Mouse (Mus musculus) stomach, postnatal 0 days (tissue): ENCODE measurements around the gene Cyb5rl. TPM values are rescaled to one million over a fixed set of nuclear protein-coding genes. Genes with fewer than 3 reads are reported as not detected.

Experiments used
- ATAC-seq: fragments of 200-750 bp; cut with Nextera tagmentation; 2 replicates; pipeline ENCODE4 v1.8.0; 2017; ENCODE audit not compliant: low FRiP score, low TSS enrichment
- DNase-seq: peaks from one replicate; pipeline ENCODE4 v3.0.0-alpha.2; 2016; ENCODE audit warnings: low spot score
- H3K27ac ChIP-seq: fragments of 300-500 bp; sonication (generic); replicated peaks from 2 replicates; pipeline ENCODE4 v1.5.1; 2014; ENCODE audit warnings: mild to moderate bottlenecking, control low read depth
- H3K27me3 ChIP-seq: fragments of 300-500 bp; sonication (generic); 2 replicates; pipeline ENCODE4 v1.6.1; 2014; ENCODE audit warnings: low read length; ENCODE audit not compliant: control insufficient read depth, insufficient read depth
- H3K36me3 ChIP-seq: fragments of 300-500 bp; sonication (generic); 2 replicates; pipeline ENCODE4 v1.6.1; 2014; ENCODE audit warnings: low read length, mixed read lengths; ENCODE audit not compliant: control insufficient read depth, insufficient read depth
- H3K4me1 ChIP-seq: fragments of 300-500 bp; sonication (generic); replicated peaks from 2 replicates; pipeline ENCODE4 v1.6.1; 2014; ENCODE audit warnings: antibody characterized with exemption; ENCODE audit not compliant: control insufficient read depth, insufficient read depth
- H3K4me2 ChIP-seq: fragments of 300-500 bp; sonication (generic); replicated peaks from 2 replicates; pipeline ENCODE4 v1.6.1; 2014; ENCODE audit warnings: low read depth, mild to moderate bottlenecking, control low read depth, moderate library complexity
- H3K4me3 ChIP-seq: fragments of 300-500 bp; sonication (generic); 2 replicates; pipeline ENCODE4 v1.5.1; 2014; ENCODE audit warnings: low read depth, low read length, control low read depth
- H3K9ac ChIP-seq: fragments of 300-500 bp; sonication (generic); 2 replicates; pipeline ENCODE4 v1.6.1; 2014; ENCODE audit warnings: mild to moderate bottlenecking, low read length, control low read depth, mixed read lengths
- H3K9me3 ChIP-seq: fragments of 300-500 bp; sonication (generic); 2 replicates; pipeline ENCODE4 v1.6.1; 2016; ENCODE audit warnings: low read length; ENCODE audit not compliant: control insufficient read depth
- CTCF ChIP-seq: IDR thresholded peaks from 2 replicates; pipeline ENCODE4 v1.5.1; 2016; ENCODE audit warnings: antibody characterized with exemption, low read depth, mild to moderate bottlenecking, moderate library complexity
- EP300 ChIP-seq: optimal IDR thresholded peaks from 2 replicates; pipeline ENCODE3; 2016; ENCODE audit warnings: antibody characterized with exemption
- WGBS: fragments of 180-500 bp; shearing (Covaris S2); extraction: QIAGEN DNeasy Blood & Tissue Kit; methylation state at CpG from one replicate; pipeline ENCODE4 v1.1.7; 2014; 5-methylcytosine and 5-hydroxymethylcytosine counted together
- polyA plus RNA-seq: library from polyadenylated mRNA; unstranded; fragments of >200 nt; fragmentation: Nextera tagmentation; extraction: Ambion mirVana; gene quantifications from 2 replicates; pipeline ENCODE4 v1.2.1, GENCODE M21; 2015

The Cyb5rl gene
- polyA plus RNA-seq, 1 experiment from 2014 or later, result 5.6 TPM

- Histone ChIP-seq H3K36me3 (peaks cover 19% of the 10 kb centered on the region), H3K27me3 (no peaks in the 10 kb centered on the region), H3K4me1 (no peaks in the 10 kb centered on the region; the same call in 1 of the 2 replicates), H3K27ac (no peak overlapping the region), H3K9ac (no peak overlapping the region), H3K9me3 (no peaks in the 10 kb centered on the region), H3K4me3 (no peak overlapping the region), H3K4me2 (no peak overlapping the region)
- TF ChIP-seq CTCF (no peak), EP300 (no peak)
- ATAC-seq (no peak), DNase-seq (no peak)
- 88% methylated on average over 3 of the region's 3 CpGs for WGBS
Measured at GRCm38 (mm10) chr4:107063214-107063613, 3.6 kb upstream of the Cyb5rl start.

DNA sequence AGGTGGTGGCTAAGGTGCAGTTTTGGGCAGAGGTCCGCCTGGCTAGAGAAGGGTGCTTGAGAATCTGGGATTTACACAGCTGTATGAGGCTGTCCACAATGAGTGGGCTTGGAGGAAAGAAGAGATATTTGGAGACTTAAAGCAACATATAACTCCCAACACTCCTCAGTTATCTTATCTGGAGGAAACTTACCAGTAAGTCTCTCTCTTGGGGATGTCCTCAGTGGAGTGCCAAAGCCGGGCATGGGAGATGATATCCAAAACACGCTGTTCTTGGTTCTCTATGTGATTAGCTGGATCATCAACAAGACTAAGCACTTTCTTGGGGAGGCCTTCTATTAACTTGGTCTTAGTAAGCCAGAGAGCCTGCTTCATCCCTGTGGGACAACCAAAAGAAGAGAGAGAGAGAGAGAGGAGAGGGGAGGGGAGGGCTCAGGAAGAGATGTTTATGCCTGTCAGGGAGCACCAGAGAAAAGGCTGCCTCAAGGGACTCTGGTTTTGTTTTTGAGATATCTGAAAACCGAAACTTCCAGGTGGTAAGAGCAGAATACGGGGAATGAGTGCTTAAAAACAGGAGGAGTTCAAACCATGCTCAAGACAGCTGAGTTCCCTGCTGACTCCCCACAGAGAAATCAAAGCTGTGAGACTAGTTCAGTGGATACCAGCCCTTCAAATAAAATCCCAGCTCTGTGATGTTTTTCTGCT lies 2.2 kb upstream of the Cyb5rl start:
- no peaks in the 10 kb centered on the region for H3K27me3 ChIP-seq
- H3K27ac ChIP-seq, result no peak overlapping the region
- TF ChIP-seq EP300 (no peak), CTCF (no peak)
- no peaks in the 10 kb centered on the region; the same call in 1 of the 2 replicates for H3K4me1 ChIP-seq
- H3K4me2 ChIP-seq, result no peak overlapping the region
- WGBS, result 87% methylated on average over 5 of the region's 5 CpGs
- H3K4me3 ChIP-seq, result no peak overlapping the region
- H3K9ac ChIP-seq, result no peak overlapping the region
- ATAC-seq (no peak), DNase-seq (no peak)
- no peaks in the 10 kb centered on the region for H3K9me3 ChIP-seq
- peaks cover 14% of the 10 kb centered on the region for H3K36me3 ChIP-seq

DNA sequence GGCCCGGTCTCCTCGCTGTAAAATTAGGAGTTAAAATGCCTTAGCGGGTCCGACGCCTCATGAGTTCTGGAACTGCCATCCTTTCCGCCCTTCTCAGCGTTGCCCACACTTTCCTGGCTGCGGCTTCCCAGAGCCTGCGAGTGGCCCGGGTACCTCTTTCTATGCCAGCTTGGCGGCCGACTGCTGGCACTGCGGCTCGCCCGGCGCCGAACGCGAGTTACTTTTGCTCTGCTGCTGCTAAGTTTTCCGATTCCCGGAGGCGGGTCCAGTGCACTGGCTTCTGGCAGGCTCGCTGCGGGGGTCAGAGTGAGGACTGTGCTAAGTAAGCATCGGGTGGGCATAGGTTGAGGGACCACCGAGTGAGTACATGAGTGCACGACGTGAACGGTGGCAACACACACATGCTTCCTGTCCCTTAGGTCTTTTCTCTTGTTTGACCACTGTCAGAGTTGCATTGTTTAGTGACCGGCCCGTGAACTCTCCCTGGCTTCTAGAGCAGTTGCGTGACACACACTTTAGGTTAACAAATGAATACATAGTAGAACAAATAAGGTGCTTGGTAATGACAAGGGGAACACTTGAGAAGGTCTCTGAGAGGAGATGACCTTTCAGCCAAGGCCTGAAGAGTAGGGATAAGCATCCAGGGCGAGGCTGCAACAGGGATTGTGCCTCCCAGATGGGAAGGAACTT lies 508 bp downstream of the Cyb5rl start:
- ATAC-seq, result peak; percentile 47
- 3% methylated on average over 33 of the region's 33 CpGs for WGBS
- peaks cover 8% of the 10 kb centered on the region for H3K36me3 ChIP-seq

DNA sequence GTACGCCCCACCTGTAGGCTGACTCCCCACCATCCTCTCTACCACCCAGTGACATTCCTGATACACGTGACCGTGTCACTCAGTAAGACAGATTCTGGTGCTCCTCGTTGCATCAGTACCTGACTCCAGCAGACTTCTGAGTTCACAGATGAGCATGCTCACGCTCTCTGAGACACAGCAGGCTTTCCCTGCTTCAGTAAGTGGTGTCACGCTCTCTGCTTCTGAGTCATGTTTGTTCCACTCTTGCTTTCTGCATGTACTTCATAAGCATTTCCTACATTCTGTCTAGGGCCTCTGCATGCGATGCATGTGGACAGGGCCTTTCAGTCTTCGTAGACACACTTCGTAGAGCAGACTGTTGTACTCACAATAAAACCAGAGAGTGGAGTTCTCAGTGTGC lies 5.6 kb downstream of the Cyb5rl start:
- TF ChIP-seq CTCF (no peak), EP300 (no peak)
- H3K4me1 ChIP-seq, result no peaks in the 10 kb centered on the region

More for the DNA sequence above, 508 bp downstream of the Cyb5rl start:
- H3K4me2 ChIP-seq, result peak overlapping the region; percentile 99
- no peaks in the 10 kb centered on the region for H3K9me3 ChIP-seq
- H3K4me1 ChIP-seq, result no peaks in the 10 kb centered on the region; the same call in 1 of the 2 replicates
- H3K27me3 ChIP-seq, result no peaks in the 10 kb centered on the region
- no peak for TF ChIP-seq EP300
- no peak for TF ChIP-seq CTCF
- DNase-seq, result peak; percentile 49
- peak overlapping the region; percentile 88 for H3K4me3 ChIP-seq
- peak overlapping the region; percentile 66 for H3K9ac ChIP-seq
- peak overlapping the region; percentile 59; the same call in 1 of the 2 replicates for H3K27ac ChIP-seq

GRCm38 (mm10) chr4:107075456-107075855 lies 8.7 kb downstream of the Cyb5rl start:
- no peak for DNase-seq
- ATAC-seq, result no peak; the same call in 1 of the 2 replicates
- no peak for TF ChIP-seq CTCF
- TF ChIP-seq EP300, result no peak
- Histone ChIP-seq H3K4me3 (no peak overlapping the region), H3K9ac (no peak overlapping the region), H3K36me3 (no peaks in the 10 kb centered on the region), H3K27me3 (no peaks in the 10 kb centered on the region), H3K4me1 (no peaks in the 10 kb centered on the region), H3K9me3 (no peaks in the 10 kb centered on the region), H3K4me2 (no peak overlapping the region), H3K27ac (no peak overlapping the region)
- WGBS, result 44% methylated on average over 5 of the region's 5 CpGs

More for the DNA sequence above, 5.6 kb downstream of the Cyb5rl start:
- no peak for DNase-seq
- H3K27me3 ChIP-seq, result no peaks in the 10 kb centered on the region
- H3K9ac ChIP-seq, result no peak overlapping the region
- no peak for ATAC-seq
- no peaks in the 10 kb centered on the region for H3K36me3 ChIP-seq
- WGBS, result 80% methylated on average over 9 of the region's 9 CpGs
- H3K4me2 ChIP-seq, result no peak overlapping the region
- no peaks in the 10 kb centered on the region for H3K9me3 ChIP-seq
- no peak overlapping the region for H3K27ac ChIP-seq
- H3K4me3 ChIP-seq, result no peak overlapping the region

DNA sequence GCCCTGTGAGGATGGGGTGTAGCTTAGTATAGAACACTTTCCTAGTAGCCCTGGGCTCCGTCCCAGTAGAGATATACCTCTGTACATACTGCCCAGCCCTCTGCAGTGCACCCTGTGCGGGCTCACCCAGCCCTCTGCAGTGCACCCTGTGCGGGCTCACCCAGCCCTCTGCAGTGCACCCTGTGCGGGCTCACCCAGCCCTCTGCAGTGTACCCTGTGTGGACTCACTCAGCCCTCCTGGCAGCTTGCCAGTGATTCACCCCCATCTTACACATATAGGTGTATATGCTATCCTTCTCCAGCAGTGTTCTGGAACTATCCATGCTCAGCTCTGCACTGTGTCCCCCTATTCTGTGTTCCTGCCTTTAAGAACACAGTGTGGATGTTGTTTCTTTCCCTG lies 12.1 kb downstream of the Cyb5rl start:
- Histone ChIP-seq H3K9ac (no peak overlapping the region), H3K4me3 (no peak overlapping the region), H3K27me3 (no peaks in the 10 kb centered on the region), H3K27ac (no peak overlapping the region), H3K4me1 (no peaks in the 10 kb centered on the region), H3K9me3 (no peaks in the 10 kb centered on the region), H3K4me2 (no peak overlapping the region), H3K36me3 (no peaks in the 10 kb centered on the region)
- ATAC-seq (peak; percentile 80), DNase-seq (no peak)
- TF ChIP-seq CTCF (no peak), EP300 (no peak)
- 62% methylated on average over 4 of the region's 4 CpGs for WGBS
